Mouse (Mus musculus): ENCODE measurements at regions not wholly inside any gene's neighbourhood (a gene's known extent, or its start where the extent isn't known, plus 50 kb on each side); places are given as distances from the start of the nearest gene placed in this dataset.

DNA sequence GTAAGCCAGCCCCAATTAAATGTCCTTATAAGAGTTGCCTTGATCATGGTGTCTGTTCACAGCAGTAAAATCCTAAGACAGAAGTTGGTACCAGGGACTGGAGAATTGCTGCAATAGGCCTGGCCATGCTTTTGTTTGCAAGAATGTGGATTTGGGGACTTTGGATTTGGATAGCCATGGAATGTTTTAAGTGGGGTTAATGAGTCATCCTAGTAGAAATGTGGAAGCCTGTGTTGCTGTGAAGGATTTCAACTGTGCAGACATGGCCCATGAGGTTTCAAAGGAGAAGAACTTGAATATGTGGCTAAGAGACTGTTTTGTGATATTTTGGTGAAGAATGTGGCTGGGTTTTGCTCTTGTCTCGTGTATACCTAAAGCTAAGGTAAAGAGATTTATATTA, 368.2 kb upstream of the Gli3 start:
- ATAC-seq (ENCODE audit: low FRiP score) (no peak), DNase-seq (ENCODE audit: low spot score) (no peak)

DNA sequence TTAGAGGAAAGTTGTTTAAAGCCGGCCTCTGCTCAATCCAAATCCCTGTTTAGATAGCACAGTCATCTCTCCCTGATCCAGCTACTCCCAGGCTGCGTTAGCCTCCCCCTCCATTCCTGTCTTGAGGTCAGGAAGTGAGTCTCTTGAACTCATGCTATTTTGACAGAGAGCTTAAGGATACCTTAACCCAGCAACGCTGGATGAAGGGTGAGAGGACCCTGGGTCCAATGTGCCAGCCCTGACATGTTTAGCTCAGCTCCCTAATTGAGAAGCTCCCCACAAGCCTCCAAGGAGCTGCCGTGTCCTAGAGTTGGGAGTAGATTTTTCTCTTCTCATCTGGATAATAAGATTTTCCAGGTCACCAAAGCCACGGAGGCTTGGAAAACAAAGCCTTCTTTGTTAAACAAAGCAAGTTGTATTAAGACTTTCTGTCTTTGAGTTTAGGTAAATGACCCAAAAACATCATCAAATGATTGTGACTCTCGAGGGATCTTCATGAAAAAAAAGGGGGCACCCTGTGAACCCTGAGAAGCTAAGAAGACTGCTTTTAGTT, 355.2 kb upstream of the Gli3 start:
- H3K9me3 ChIP-seq (ENCODE audit: low read length), result no peaks in the 10 kb centered on the region
- no peak overlapping the region for H3K9ac ChIP-seq (replicated peaks; ENCODE audit: low read length, poor library complexity, severe bottlenecking)
- no peak overlapping the region for H3K27ac ChIP-seq (ENCODE audit: low read depth, low read length)
- no peak overlapping the region for H3K4me2 ChIP-seq (ENCODE audit: low read depth, low read length, poor library complexity, severe bottlenecking)
- 7% methylated on average over 6 of the region's 6 CpGs for WGBS
- no peak overlapping the region for H3K4me3 ChIP-seq (ENCODE audit: low read depth, low read length)
- no peaks in the 10 kb centered on the region for H3K4me1 ChIP-seq (ENCODE audit: insufficient read depth, low read length)
- H3K27me3 ChIP-seq (ENCODE audit: insufficient read depth, low read length), result no peaks in the 10 kb centered on the region
- no peak for TF ChIP-seq CTCF (IDR thresholded peaks at IDR 0.05)
- no peak for ATAC-seq (ENCODE audit: low FRiP score)
- no peaks in the 10 kb centered on the region for H3K36me3 ChIP-seq (ENCODE audit: insufficient read depth, low read length)
- DNase-seq (ENCODE audit: low spot score), result peak; percentile 4

More for the DNA sequence above, 368.2 kb upstream of the Gli3 start:
- WGBS, result 74% methylated on average over 1 of the region's 1 CpGs
- Histone ChIP-seq H3K4me3 (ENCODE audit: low read depth, low read length) (no peak overlapping the region), H3K4me1 (ENCODE audit: insufficient read depth, low read length) (no peaks in the 10 kb centered on the region), H3K9me3 (ENCODE audit: low read length) (no peaks in the 10 kb centered on the region), H3K36me3 (ENCODE audit: insufficient read depth, low read length) (no peaks in the 10 kb centered on the region), H3K27me3 (ENCODE audit: insufficient read depth, low read length) (no peaks in the 10 kb centered on the region), H3K4me2 (ENCODE audit: low read depth, low read length, poor library complexity, severe bottlenecking) (no peak overlapping the region), H3K9ac (replicated peaks; ENCODE audit: low read length, poor library complexity, severe bottlenecking) (no peak overlapping the region), H3K27ac (ENCODE audit: low read depth, low read length) (no peak overlapping the region)
- no peak for TF ChIP-seq CTCF (IDR thresholded peaks at IDR 0.05)

- Histone ChIP-seq H3K9me3 (ENCODE audit: low read length) (no peaks in the 10 kb centered on the region), H3K4me2 (ENCODE audit: low read depth, low read length, poor library complexity, severe bottlenecking) (no peak overlapping the region), H3K4me1 (ENCODE audit: insufficient read depth, low read length) (no peaks in the 10 kb centered on the region), H3K27ac (ENCODE audit: low read depth, low read length) (no peak overlapping the region), H3K4me3 (ENCODE audit: low read depth, low read length) (no peak overlapping the region), H3K9ac (replicated peaks; ENCODE audit: low read length, poor library complexity, severe bottlenecking) (no peak overlapping the region), H3K36me3 (ENCODE audit: insufficient read depth, low read length) (no peaks in the 10 kb centered on the region), H3K27me3 (ENCODE audit: insufficient read depth, low read length) (no peaks in the 10 kb centered on the region)
- ATAC-seq (ENCODE audit: low FRiP score) (peak; percentile 49; the same call in 1 of the 2 replicates), DNase-seq (ENCODE audit: low spot score) (peak; percentile 85)
- 58% methylated on average over 7 of the region's 7 CpGs for WGBS
- TF ChIP-seq CTCF (IDR thresholded peaks at IDR 0.05), result no peak
Observed at GRCm38 (mm10) chr13:15113383-15113782, 349.7 kb upstream of the Gli3 start.

- Histone ChIP-seq H3K4me3 (ENCODE audit: low read depth, low read length) (no peak overlapping the region), H3K27me3 (ENCODE audit: insufficient read depth, low read length) (no peaks in the 10 kb centered on the region), H3K4me2 (ENCODE audit: low read depth, low read length, poor library complexity, severe bottlenecking) (no peak overlapping the region), H3K4me1 (ENCODE audit: insufficient read depth, low read length) (no peaks in the 10 kb centered on the region), H3K27ac (ENCODE audit: low read depth, low read length) (no peak overlapping the region), H3K36me3 (ENCODE audit: insufficient read depth, low read length) (no peaks in the 10 kb centered on the region), H3K9me3 (ENCODE audit: low read length) (no peaks in the 10 kb centered on the region), H3K9ac (replicated peaks; ENCODE audit: low read length, poor library complexity, severe bottlenecking) (no peak overlapping the region)
- ATAC-seq (ENCODE audit: low FRiP score) (no peak), DNase-seq (ENCODE audit: low spot score) (peak; percentile 11)
- no peak for TF ChIP-seq CTCF (IDR thresholded peaks at IDR 0.05)
- 88% methylated on average over 2 of the region's 2 CpGs for WGBS
Observed at GRCm38 (mm10) chr13:15130249-15130648, 332.8 kb upstream of the Gli3 start.

DNA sequence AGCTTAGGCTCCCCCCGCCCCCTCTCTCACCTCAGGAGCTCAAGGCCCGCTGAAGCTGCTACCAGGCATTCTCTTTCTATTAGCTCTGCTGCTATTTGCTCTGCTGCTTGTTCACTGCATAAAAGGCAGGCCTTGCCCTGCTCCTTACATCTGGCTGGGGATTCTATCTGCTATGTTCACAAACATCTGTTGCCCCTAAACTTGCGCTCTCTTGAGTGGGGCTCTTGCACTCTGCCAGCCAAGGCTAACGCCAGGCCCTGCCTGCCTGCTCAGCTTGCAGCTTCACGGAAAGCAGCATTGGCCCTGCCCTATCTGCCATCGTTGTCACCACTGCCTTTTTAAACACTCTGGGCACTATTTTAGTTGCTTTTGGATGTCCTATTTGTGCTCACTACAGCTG, 316.9 kb upstream of the Gli3 start:
- no peak overlapping the region for H3K9ac ChIP-seq (replicated peaks; ENCODE audit: low read length, poor library complexity, severe bottlenecking)
- 63% methylated on average over 6 of the region's 6 CpGs for WGBS
- H3K36me3 ChIP-seq (ENCODE audit: insufficient read depth, low read length), result no peaks in the 10 kb centered on the region
- H3K4me1 ChIP-seq (ENCODE audit: insufficient read depth, low read length), result no peaks in the 10 kb centered on the region
- H3K4me3 ChIP-seq (ENCODE audit: low read depth, low read length), result no peak overlapping the region
- H3K27ac ChIP-seq (ENCODE audit: low read depth, low read length), result no peak overlapping the region
- H3K9me3 ChIP-seq (ENCODE audit: low read length), result no peaks in the 10 kb centered on the region
- ATAC-seq (ENCODE audit: low FRiP score) (peak; percentile 47; the same call in 1 of the 2 replicates), DNase-seq (ENCODE audit: low spot score) (no peak)
- no peak for TF ChIP-seq CTCF (IDR thresholded peaks at IDR 0.05)
- no peak overlapping the region for H3K4me2 ChIP-seq (ENCODE audit: low read depth, low read length, poor library complexity, severe bottlenecking)
- no peaks in the 10 kb centered on the region for H3K27me3 ChIP-seq (ENCODE audit: insufficient read depth, low read length)

- no peak overlapping the region for H3K9ac ChIP-seq (replicated peaks; ENCODE audit: low read length, poor library complexity, severe bottlenecking)
- no peak for TF ChIP-seq CTCF (IDR thresholded peaks at IDR 0.05)
- no peaks in the 10 kb centered on the region for H3K36me3 ChIP-seq (ENCODE audit: insufficient read depth, low read length)
- no peak for ATAC-seq (ENCODE audit: low FRiP score)
- no peaks in the 10 kb centered on the region for H3K4me1 ChIP-seq (ENCODE audit: insufficient read depth, low read length)
- H3K9me3 ChIP-seq (ENCODE audit: low read length), result no peaks in the 10 kb centered on the region
- H3K27ac ChIP-seq (ENCODE audit: low read depth, low read length), result no peak overlapping the region
- 73% methylated on average over 2 of the region's 2 CpGs for WGBS
- no peak overlapping the region for H3K4me3 ChIP-seq (ENCODE audit: low read depth, low read length)
- DNase-seq (ENCODE audit: low spot score), result no peak
- no peak overlapping the region for H3K4me2 ChIP-seq (ENCODE audit: low read depth, low read length, poor library complexity, severe bottlenecking)
- H3K27me3 ChIP-seq (ENCODE audit: insufficient read depth, low read length), result no peaks in the 10 kb centered on the region
Observed at GRCm38 (mm10) chr13:15180898-15181297, 282.1 kb upstream of the Gli3 start.
